Mouse (Mus musculus): ENCODE data around the gene Pitpnb. TPM values are rescaled to one million over a fixed set of nuclear protein-coding genes. Genes with fewer than 3 reads are reported as not detected.

Pitpnb gene
- total and polyA plus RNA-seq, 3 experiments = 14.9 to 85.7 (median 16.2) TPM

DNA sequence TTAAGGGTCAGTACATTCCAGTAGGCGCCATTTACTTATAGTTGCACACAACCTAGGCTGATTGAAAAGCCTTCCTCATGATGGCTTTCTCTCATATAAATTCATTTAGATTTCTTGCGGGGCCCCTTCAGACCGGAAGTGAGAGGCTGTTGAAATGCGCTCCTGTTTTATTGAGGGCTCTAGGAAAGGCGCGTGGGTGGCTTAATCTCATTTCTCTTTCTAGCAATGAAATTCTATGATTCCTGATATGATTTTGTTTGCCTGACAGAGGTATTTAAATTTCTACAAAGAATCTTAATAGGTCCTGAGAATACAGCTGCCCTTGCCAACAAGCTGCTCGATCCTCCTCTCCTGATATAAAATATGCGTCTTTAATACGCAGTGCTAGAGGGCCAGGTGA is 95.2 kb downstream of the Pitpnb start:
- DNase-seq (ENCODE audit: extremely low read depth) = no peak
- no peak overlapping the region for H3K27ac ChIP-seq (ENCODE audit: insufficient read depth, low read depth)
- peaks cover 37% of the 10 kb centered on the region for H3K9me3 ChIP-seq (replicated peaks; ENCODE audit: low read length)
- no peak overlapping the region for H3K9ac ChIP-seq (ENCODE audit: insufficient read depth, low read depth)
- no peak overlapping the region for H3K4me2 ChIP-seq (ENCODE audit: insufficient read depth, low read depth, poor library complexity, severe bottlenecking)
- no peaks in the 10 kb centered on the region for H3K4me1 ChIP-seq (ENCODE audit: control insufficient read depth in 1 of 2, insufficient read depth in 2 of 2)
- H3K4me3 ChIP-seq (replicated peaks in 1 of 3; ENCODE audit: low read depth in 2 of 3, low read length in 2 of 3, poor library complexity in 1 of 3) = no peak overlapping the region
- dilution Hi-C loops (cut with MboI; ENCODE audit: extremely low pct_ligation_motif_present, extremely low pct_unique_long_range_greater_than_20kb, low sequenced_read_pairs) = no loop called here
- H3K27me3 ChIP-seq (replicated peaks) = peaks cover 3% of the 10 kb centered on the region
- H3K36me3 ChIP-seq (replicated peaks in 1 of 2; ENCODE audit: control insufficient read depth in 1 of 2, insufficient read depth in 1 of 2, low read length in 1 of 2) = no peaks in the 10 kb centered on the region
- no peak for TF ChIP-seq MAFK (IDR thresholded peaks at IDR 0.05; ENCODE audit: insufficient replicate concordance, low read length)
- no peak for TF ChIP-seq NELFE (IDR thresholded peaks at IDR 0.05; ENCODE audit: low read depth, low read length)
- no peak for TF ChIP-seq USF1 (IDR thresholded peaks at IDR 0.05; ENCODE audit: low read depth, low read length)
- no peak for TF ChIP-seq POLR2A (IDR thresholded peaks at IDR 0.05; ENCODE audit: low read depth, low read length)
- no peak for TF ChIP-seq ETS1 (conservative IDR thresholded peaks at IDR 0.05; ENCODE audit: low read depth, low read length)
- no peak for TF ChIP-seq JUND (conservative IDR thresholded peaks at IDR 0.05; ENCODE audit: low read depth, low read length)
- no peak for TF ChIP-seq TBP (conservative IDR thresholded peaks at IDR 0.05; ENCODE audit: low read depth, low read length)
- TF ChIP-seq CHD2 (IDR thresholded peaks at IDR 0.05; ENCODE audit: low read length) = no peak
- TF ChIP-seq CTCF (conservative IDR thresholded peaks at IDR 0.05 in 1 of 2, IDR thresholded peaks at IDR 0.05 in 1 of 2; ENCODE audit: low read depth in 2 of 2, low read length in 2 of 2) = no peak
- in situ Hi-C loops (cut with MboI; ENCODE audit: low pct_ligation_motif_present, low pct_unique_long_range_greater_than_20kb, low sequenced_read_pairs) = no loop called here
- H3K79me2 ChIP-seq (replicated peaks; ENCODE audit: control insufficient read depth, extremely low read depth, insufficient read depth, poor library complexity, severe bottlenecking) = no peaks in the 10 kb centered on the region

DNA sequence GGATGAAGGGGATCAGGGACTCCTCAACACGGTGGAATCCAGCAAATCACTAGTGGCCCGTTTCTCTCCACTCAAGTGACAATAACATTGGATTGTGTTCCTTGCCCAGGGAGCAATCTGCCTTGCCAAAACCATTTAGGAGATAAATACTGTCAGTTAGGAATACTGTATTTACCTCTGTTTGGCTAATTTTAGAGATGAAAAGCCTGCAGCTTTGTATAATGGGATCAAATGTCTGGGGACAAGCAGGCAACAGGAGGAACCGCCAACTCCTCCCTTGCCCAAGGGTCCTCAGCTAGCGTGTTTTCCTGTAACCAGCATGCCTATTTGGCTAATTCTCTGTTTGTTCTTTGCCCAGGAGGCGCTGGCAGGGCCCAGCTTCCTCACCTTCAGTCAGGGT is 95.7 kb downstream of the Pitpnb start:
- dilution Hi-C loops (cut with MboI; ENCODE audit: extremely low pct_ligation_motif_present, extremely low pct_unique_long_range_greater_than_20kb, low sequenced_read_pairs) = no loop called here

DNA sequence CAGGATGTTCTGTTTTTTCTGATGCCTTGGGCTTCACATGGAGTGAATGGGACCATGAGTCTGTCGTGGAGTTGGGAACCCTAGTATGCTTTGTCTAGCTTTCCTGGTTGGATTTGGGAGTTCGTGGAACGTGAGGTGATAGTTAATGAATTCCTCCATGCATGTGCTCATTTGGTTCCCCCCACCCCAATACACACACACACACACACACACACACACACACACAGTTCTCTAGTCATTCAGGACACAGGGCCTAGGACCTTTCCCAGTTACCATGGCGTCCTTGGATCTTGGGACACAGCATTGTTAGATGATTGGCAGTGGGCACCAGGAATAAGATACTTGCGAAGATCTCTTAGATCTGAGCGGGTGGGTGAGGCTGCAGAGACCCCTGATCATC is 98.3 kb downstream of the Pitpnb start:
- Histone ChIP-seq H3K36me3 (replicated peaks in 1 of 2; ENCODE audit: control insufficient read depth in 1 of 2, insufficient read depth in 1 of 2, low read length in 1 of 2) (no peaks in the 10 kb centered on the region), H3K27ac (ENCODE audit: insufficient read depth, low read depth) (no peak overlapping the region), H3K27me3 (replicated peaks) (peaks cover 3% of the 10 kb centered on the region), H3K4me1 (ENCODE audit: control insufficient read depth in 1 of 2, insufficient read depth in 2 of 2) (no peaks in the 10 kb centered on the region), H3K79me2 (replicated peaks; ENCODE audit: control insufficient read depth, extremely low read depth, insufficient read depth, poor library complexity, severe bottlenecking) (no peaks in the 10 kb centered on the region), H3K9me3 (replicated peaks; ENCODE audit: low read length) (peaks cover 35% of the 10 kb centered on the region), H3K4me2 (ENCODE audit: insufficient read depth, low read depth, poor library complexity, severe bottlenecking) (no peak overlapping the region), H3K9ac (ENCODE audit: insufficient read depth, low read depth) (no peak overlapping the region), H3K4me3 (replicated peaks in 1 of 3; ENCODE audit: low read depth in 2 of 3, low read length in 2 of 3, poor library complexity in 1 of 3) (no peak overlapping the region)
- in situ Hi-C loops (cut with MboI; ENCODE audit: low pct_ligation_motif_present, low pct_unique_long_range_greater_than_20kb, low sequenced_read_pairs) = no loop called here
- DNase-seq (ENCODE audit: extremely low read depth) = no peak
- TF ChIP-seq MAZ (IDR thresholded peaks at IDR 0.05; ENCODE audit: low read depth, low read length) = no peak
- no peak for TF ChIP-seq POLR2A (IDR thresholded peaks at IDR 0.05; ENCODE audit: low read depth, low read length)
- TF ChIP-seq RCOR1 (conservative IDR thresholded peaks at IDR 0.05; ENCODE audit: low read depth, low read length) = no peak
- TF ChIP-seq ELF1 (IDR thresholded peaks at IDR 0.05; ENCODE audit: low read depth, low read length) = no peak
- no peak for TF ChIP-seq UBTF (IDR thresholded peaks at IDR 0.05; ENCODE audit: low read depth, low read length)
- dilution Hi-C loops (cut with MboI; ENCODE audit: extremely low pct_ligation_motif_present, extremely low pct_unique_long_range_greater_than_20kb, low sequenced_read_pairs) = no loop called here

More for the DNA sequence above, 95.7 kb downstream of the Pitpnb start:
- Histone ChIP-seq H3K9ac (ENCODE audit: insufficient read depth, low read depth) (no peak overlapping the region), H3K4me3 (replicated peaks in 1 of 3; ENCODE audit: low read depth in 2 of 3, low read length in 2 of 3, poor library complexity in 1 of 3) (no peak overlapping the region), H3K27ac (ENCODE audit: insufficient read depth, low read depth) (no peak overlapping the region), H3K4me1 (ENCODE audit: control insufficient read depth in 1 of 2, insufficient read depth in 2 of 2) (no peaks in the 10 kb centered on the region), H3K4me2 (ENCODE audit: insufficient read depth, low read depth, poor library complexity, severe bottlenecking) (no peak overlapping the region), H3K79me2 (replicated peaks; ENCODE audit: control insufficient read depth, extremely low read depth, insufficient read depth, poor library complexity, severe bottlenecking) (no peaks in the 10 kb centered on the region), H3K36me3 (replicated peaks in 1 of 2; ENCODE audit: control insufficient read depth in 1 of 2, insufficient read depth in 1 of 2, low read length in 1 of 2) (no peaks in the 10 kb centered on the region), H3K27me3 (replicated peaks) (peaks cover 3% of the 10 kb centered on the region), H3K9me3 (replicated peaks; ENCODE audit: low read length) (peaks cover 36% of the 10 kb centered on the region)
- no peak for DNase-seq (ENCODE audit: extremely low read depth)
- TF ChIP-seq CHD1 (IDR thresholded peaks at IDR 0.05; ENCODE audit: low read depth, low read length) (no peak), HCFC1 (IDR thresholded peaks at IDR 0.05; ENCODE audit: low read depth, low read length) (no peak), ZNF384 (IDR thresholded peaks at IDR 0.05; ENCODE audit: low read depth, low read length) (no peak), JUND (conservative IDR thresholded peaks at IDR 0.05; ENCODE audit: low read depth, low read length) (no peak), PAX5 (IDR thresholded peaks at IDR 0.05; ENCODE audit: low read length) (no peak), CTCF (conservative IDR thresholded peaks at IDR 0.05 in 1 of 2, IDR thresholded peaks at IDR 0.05 in 1 of 2; ENCODE audit: low read depth in 2 of 2, low read length in 2 of 2) (no peak), ZMIZ1 (IDR thresholded peaks at IDR 0.05; ENCODE audit: low read depth, low read length) (no peak), RAD21 (IDR thresholded peaks at IDR 0.05; ENCODE audit: low read depth, low read length) (no peak), USF1 (IDR thresholded peaks at IDR 0.05; ENCODE audit: low read depth, low read length) (no peak), EP300 (IDR thresholded peaks at IDR 0.05; ENCODE audit: low read length) (no peak), USF2 (conservative IDR thresholded peaks at IDR 0.05; ENCODE audit: low read depth, low read length) (no peak), MXI1 (IDR thresholded peaks at IDR 0.05; ENCODE audit: low read depth, low read length) (no peak)
- in situ Hi-C loops (cut with MboI; ENCODE audit: low pct_ligation_motif_present, low pct_unique_long_range_greater_than_20kb, low sequenced_read_pairs) = no loop called here
